Mouse (Mus musculus): ENCODE results near the gene 4933402N22Rik. TPM values are rescaled to one million over a fixed set of nuclear protein-coding genes. Genes with fewer than 3 reads are reported as not detected.
"Not testable (repeated sequence)": the region's sequence is repeated elsewhere in the genome, so short reads cannot be mapped to it uniquely, and the experiment has no call there.

The 4933402N22Rik gene
- not detected in 2 replicates for total RNA-seq (2015)
- total RNA-seq (2017), result not detected in 2 replicates

DNA sequence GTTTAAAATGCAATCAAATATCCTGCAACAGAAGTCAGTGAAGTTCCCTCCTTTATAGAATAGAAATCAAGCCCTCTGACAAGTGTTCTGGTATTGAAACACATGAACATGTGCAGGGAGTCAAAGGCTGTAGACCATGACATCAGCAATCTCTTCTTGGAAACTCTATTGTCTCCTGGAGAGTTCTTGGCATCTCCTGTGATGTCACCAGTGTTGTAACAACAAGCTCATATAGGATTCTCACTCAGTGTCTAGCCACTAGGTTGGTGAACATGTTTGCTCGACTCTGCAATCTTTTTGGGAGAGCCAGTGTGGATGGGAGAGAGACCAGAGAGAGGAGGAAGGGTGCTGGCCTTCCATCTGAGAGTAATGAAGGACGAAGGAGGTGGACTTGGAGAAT is at the start of gene 4933402N22Rik:
Gene 4933402N22Rik (plus strand): TSS at position 301 of the 400 bp plus-strand sequence.
- ATAC-seq (ENCODE audit: poor library complexity, severe bottlenecking), result not testable (repeated sequence)

DNA sequence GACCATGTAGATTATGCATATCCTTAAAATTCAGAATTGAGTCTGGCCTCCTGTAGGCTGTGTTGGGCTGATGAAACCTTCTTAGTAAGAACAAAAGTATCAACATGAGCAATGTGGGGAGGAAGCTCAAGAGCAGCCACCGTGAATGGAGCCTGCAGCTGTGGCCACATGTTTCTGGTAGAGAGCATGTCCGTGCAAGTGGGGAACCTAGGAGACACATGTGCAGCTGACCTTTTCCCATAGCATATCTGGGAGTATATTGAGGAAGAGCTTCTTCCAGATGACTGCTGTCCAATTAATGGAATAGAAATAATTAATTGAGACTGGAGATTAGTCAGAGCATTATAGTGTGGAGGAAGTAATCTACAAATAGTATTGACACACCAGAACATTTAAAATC is 5.9 kb downstream of the 4933402N22Rik start:
- not testable (repeated sequence) for ATAC-seq (ENCODE audit: poor library complexity, severe bottlenecking)

Other genes starting within 250 kb of the 4933402N22Rik start
- gene Gm8922, start 236.1 kb upstream of the 4933402N22Rik start, total RNA-seq (2015), result not detected in 2 replicates
- gene Gm8922, start 236.1 kb upstream of the 4933402N22Rik start, total RNA-seq (2017), result not detected in 2 replicates
- not detected in 2 replicates for gene Gm8926, start 147.5 kb upstream of the 4933402N22Rik start, total RNA-seq (2015)
- gene Gm8926, start 147.5 kb upstream of the 4933402N22Rik start, total RNA-seq (2017), result not detected in 2 replicates
- gene Gm6465, start 72.5 kb upstream of the 4933402N22Rik start, total RNA-seq (2015), result not detected in 2 replicates
- gene Gm6465, start 72.5 kb upstream of the 4933402N22Rik start, total RNA-seq (2017), result not detected in 2 replicates